Mouse (Mus musculus): Measurements from ENCODE around the gene Ctu2. TPM values are rescaled to one million over a fixed set of nuclear protein-coding genes. Genes with fewer than 3 reads are reported as not detected.

Gene Ctu2
- polyA plus RNA-seq (2014; fragmentation: Nextera tagmentation; extraction: Ambion mirVana), result 51.9 and 55.6 TPM in 2 replicates

- peak within 1 kb of the TSS; percentile 92 for H3K4me2 ChIP-seq
- H3K36me3 ChIP-seq (ENCODE audit: control insufficient read depth, insufficient read depth, low read length), result peaks cover 24% of the 10 kb centered on the region
Observed at GRCm38 (mm10) chr8:122475580-122476320, at the start of gene Ctu2, which contains the start of gene Rnf166. Ctu2 (plus strand) TSS chr8:122476143. Rnf166 (minus strand) TSS chr8:122476064.

GRCm38 (mm10) chr8:122426145-122426544, 49.8 kb upstream of the Ctu2 start:
- DNase-seq (ENCODE audit: low spot score) (no peak), ATAC-seq (replicated peaks; ENCODE audit: low FRiP score) (no peak)
- Histone ChIP-seq H3K27ac (ENCODE audit: low read depth, low read length) (no peak overlapping the region), H3K4me3 (ENCODE audit: low read depth, low read length) (no peak overlapping the region), H3K4me1 (replicated peaks; ENCODE audit: control insufficient read depth, insufficient read depth, low read length) (peaks cover 4% of the 10 kb centered on the region), H3K9me3 (ENCODE audit: control insufficient read depth, low read length) (no peaks in the 10 kb centered on the region), H3K27me3 (replicated peaks; ENCODE audit: control insufficient read depth, insufficient read depth, low read length) (no peaks in the 10 kb centered on the region), H3K36me3 (ENCODE audit: control insufficient read depth, insufficient read depth, low read length) (peaks cover 4% of the 10 kb centered on the region; the same call in 1 of the 2 replicates), H3K4me2 (no peak overlapping the region), H3K9ac (ENCODE audit: low read depth, low read length) (no peak overlapping the region)
- 55% methylated on average over 9 of the region's 9 CpGs for WGBS

More at GRCm38 (mm10) chr8:122475580-122476320, at the start of gene Ctu2, which contains the start of gene Rnf166:
- peak; percentile 96 for DNase-seq (ENCODE audit: low spot score)
- Histone ChIP-seq H3K4me1 (replicated peaks; ENCODE audit: control insufficient read depth, insufficient read depth, low read length) (peaks cover 20% of the 10 kb centered on the region), H3K4me3 (ENCODE audit: low read depth, low read length) (peak within 1 kb of the TSS; percentile 100), H3K27ac (ENCODE audit: low read depth, low read length) (peak within 1 kb of the TSS; percentile 73), H3K27me3 (replicated peaks; ENCODE audit: control insufficient read depth, insufficient read depth, low read length) (no peaks in the 10 kb centered on the region), H3K9ac (ENCODE audit: low read depth, low read length) (peak within 1 kb of the TSS; percentile 91), H3K9me3 (ENCODE audit: control insufficient read depth, low read length) (no peaks in the 10 kb centered on the region)
- WGBS, result under 1% methylated on average over 102 of the region's 103 CpGs
- peak; percentile 88 for ATAC-seq (replicated peaks; ENCODE audit: low FRiP score)

- no peak for ATAC-seq (replicated peaks; ENCODE audit: low FRiP score)
Observed at GRCm38 (mm10) chr8:122427607-122428006, 48.3 kb upstream of the Ctu2 start.

GRCm38 (mm10) chr8:122428163-122428562, 47.8 kb upstream of the Ctu2 start:
- DNase-seq (ENCODE audit: low spot score) (no peak), ATAC-seq (replicated peaks; ENCODE audit: low FRiP score) (no peak)
- H3K4me1 ChIP-seq (replicated peaks; ENCODE audit: control insufficient read depth, insufficient read depth, low read length), result peaks cover 20% of the 10 kb centered on the region
- no peak overlapping the region for H3K9ac ChIP-seq (ENCODE audit: low read depth, low read length)
- H3K4me2 ChIP-seq, result no peak overlapping the region
- H3K27me3 ChIP-seq (replicated peaks; ENCODE audit: control insufficient read depth, insufficient read depth, low read length), result no peaks in the 10 kb centered on the region
- 69% methylated on average over 9 of the region's 9 CpGs for WGBS
- no peak overlapping the region for H3K4me3 ChIP-seq (ENCODE audit: low read depth, low read length)
- peaks cover 4% of the 10 kb centered on the region; the same call in 1 of the 2 replicates for H3K36me3 ChIP-seq (ENCODE audit: control insufficient read depth, insufficient read depth, low read length)
- H3K9me3 ChIP-seq (ENCODE audit: control insufficient read depth, low read length), result no peaks in the 10 kb centered on the region
- no peak overlapping the region for H3K27ac ChIP-seq (ENCODE audit: low read depth, low read length)

More at GRCm38 (mm10) chr8:122427607-122428006, 48.3 kb upstream of the Ctu2 start:
- no peaks in the 10 kb centered on the region for H3K27me3 ChIP-seq (replicated peaks; ENCODE audit: control insufficient read depth, insufficient read depth, low read length)
- no peak overlapping the region for H3K4me3 ChIP-seq (ENCODE audit: low read depth, low read length)
- H3K9ac ChIP-seq (ENCODE audit: low read depth, low read length), result no peak overlapping the region
- no peak for DNase-seq (ENCODE audit: low spot score)
- H3K36me3 ChIP-seq (ENCODE audit: control insufficient read depth, insufficient read depth, low read length), result peaks cover 4% of the 10 kb centered on the region; the same call in 1 of the 2 replicates
- WGBS, result 88% methylated on average over 7 of the region's 7 CpGs
- H3K4me2 ChIP-seq, result no peak overlapping the region
- no peaks in the 10 kb centered on the region for H3K9me3 ChIP-seq (ENCODE audit: control insufficient read depth, low read length)
- no peak overlapping the region for H3K27ac ChIP-seq (ENCODE audit: low read depth, low read length)
- peaks cover 15% of the 10 kb centered on the region for H3K4me1 ChIP-seq (replicated peaks; ENCODE audit: control insufficient read depth, insufficient read depth, low read length)

GRCm38 (mm10) chr8:122430058-122430636, 45.8 kb upstream of the Ctu2 start:
- no peak overlapping the region for H3K4me3 ChIP-seq (ENCODE audit: low read depth, low read length)
- no peak overlapping the region for H3K27ac ChIP-seq (ENCODE audit: low read depth, low read length)
- peaks cover 23% of the 10 kb centered on the region for H3K4me1 ChIP-seq (replicated peaks; ENCODE audit: control insufficient read depth, insufficient read depth, low read length)
- no peaks in the 10 kb centered on the region for H3K27me3 ChIP-seq (replicated peaks; ENCODE audit: control insufficient read depth, insufficient read depth, low read length)
- H3K4me2 ChIP-seq, result no peak overlapping the region
- peaks cover 4% of the 10 kb centered on the region; the same call in 1 of the 2 replicates for H3K36me3 ChIP-seq (ENCODE audit: control insufficient read depth, insufficient read depth, low read length)
- WGBS, result 60% methylated on average over 10 of the region's 10 CpGs
- H3K9me3 ChIP-seq (ENCODE audit: control insufficient read depth, low read length), result no peaks in the 10 kb centered on the region
- ATAC-seq (replicated peaks; ENCODE audit: low FRiP score) (no peak), DNase-seq (ENCODE audit: low spot score) (no peak)
- H3K9ac ChIP-seq (ENCODE audit: low read depth, low read length), result no peak overlapping the region

GRCm38 (mm10) chr8:122430646-122431045, 45.3 kb upstream of the Ctu2 start:
- WGBS, result 71% methylated on average over 3 of the region's 3 CpGs
- H3K9ac ChIP-seq (ENCODE audit: low read depth, low read length), result no peak overlapping the region
- no peaks in the 10 kb centered on the region for H3K9me3 ChIP-seq (ENCODE audit: control insufficient read depth, low read length)
- DNase-seq (ENCODE audit: low spot score), result no peak
- no peaks in the 10 kb centered on the region for H3K27me3 ChIP-seq (replicated peaks; ENCODE audit: control insufficient read depth, insufficient read depth, low read length)
- H3K27ac ChIP-seq (ENCODE audit: low read depth, low read length), result no peak overlapping the region
- ATAC-seq (replicated peaks; ENCODE audit: low FRiP score), result no peak
- H3K4me3 ChIP-seq (ENCODE audit: low read depth, low read length), result no peak overlapping the region
- no peak overlapping the region for H3K4me2 ChIP-seq
- peaks cover 8% of the 10 kb centered on the region for H3K36me3 ChIP-seq (ENCODE audit: control insufficient read depth, insufficient read depth, low read length)
- H3K4me1 ChIP-seq (replicated peaks; ENCODE audit: control insufficient read depth, insufficient read depth, low read length), result peaks cover 23% of the 10 kb centered on the region

- Histone ChIP-seq H3K9ac (ENCODE audit: low read depth, low read length) (peak overlapping the region; percentile 81), H3K4me3 (ENCODE audit: low read depth, low read length) (peak overlapping the region; percentile 69), H3K36me3 (ENCODE audit: control insufficient read depth, insufficient read depth, low read length) (peaks cover 14% of the 10 kb centered on the region), H3K4me2 (peak overlapping the region; percentile 97), H3K27me3 (replicated peaks; ENCODE audit: control insufficient read depth, insufficient read depth, low read length) (no peaks in the 10 kb centered on the region), H3K4me1 (replicated peaks; ENCODE audit: control insufficient read depth, insufficient read depth, low read length) (peaks cover 24% of the 10 kb centered on the region), H3K9me3 (ENCODE audit: control insufficient read depth, low read length) (no peaks in the 10 kb centered on the region), H3K27ac (ENCODE audit: low read depth, low read length) (peak overlapping the region; percentile 79)
- no peak for DNase-seq (ENCODE audit: low spot score)
- ATAC-seq (replicated peaks; ENCODE audit: low FRiP score), result peak; percentile 9; the same call in 1 of the 2 replicates
- 28% methylated on average over 18 of the region's 18 CpGs for WGBS
Observed at GRCm38 (mm10) chr8:122431694-122432442, 44.1 kb upstream of the Ctu2 start.

- Histone ChIP-seq H3K4me1 (replicated peaks; ENCODE audit: control insufficient read depth, insufficient read depth, low read length) (peaks cover 26% of the 10 kb centered on the region), H3K4me3 (ENCODE audit: low read depth, low read length) (peak within 1 kb of the TSS; percentile 69), H3K27me3 (replicated peaks; ENCODE audit: control insufficient read depth, insufficient read depth, low read length) (no peaks in the 10 kb centered on the region), H3K36me3 (ENCODE audit: control insufficient read depth, insufficient read depth, low read length) (peaks cover 18% of the 10 kb centered on the region), H3K27ac (ENCODE audit: low read depth, low read length) (peak within 1 kb of the TSS; percentile 79), H3K9me3 (ENCODE audit: control insufficient read depth, low read length) (no peaks in the 10 kb centered on the region), H3K4me2 (peak within 1 kb of the TSS; percentile 97), H3K9ac (ENCODE audit: low read depth, low read length) (peak within 1 kb of the TSS; percentile 81)
- peak; percentile 84 for ATAC-seq (replicated peaks; ENCODE audit: low FRiP score)
- WGBS, result 3% methylated on average over 45 of the region's 45 CpGs
- peak; percentile 76 for DNase-seq (ENCODE audit: low spot score)
Observed at GRCm38 (mm10) chr8:122432443-122433268, 43.3 kb upstream of the Ctu2 start, which contains the start of gene Cyba. Cyba (minus strand) TSS chr8:122432930.
